Mouse (Mus musculus) adrenal gland, postnatal 10 days (tissue): ENCODE results near the gene Cmip. TPM values are rescaled to one million over a fixed set of nuclear protein-coding genes. Genes with fewer than 3 reads are reported as not detected.

Experiments
- DNase-seq: peaks from one replicate; pipeline ENCODE4 v3.0.0; 2021; ENCODE audit warnings: mixed read lengths
- microRNA-seq: library from miRNA; unstranded; fragments of <30 nt; microRNA quantifications from one replicate; pipeline ENCODE4 v1.2.0, GENCODE M21; 2021
- total RNA-seq, 2 experiments: library from RNA; stranded (reverse); gene quantifications; 2 replicates each; pipeline ENCODE4 v1.2.3; 2021

The Cmip gene
- total RNA-seq, 2 experiments from 2014 or later: 77.7 to 82.3 TPM

DNA sequence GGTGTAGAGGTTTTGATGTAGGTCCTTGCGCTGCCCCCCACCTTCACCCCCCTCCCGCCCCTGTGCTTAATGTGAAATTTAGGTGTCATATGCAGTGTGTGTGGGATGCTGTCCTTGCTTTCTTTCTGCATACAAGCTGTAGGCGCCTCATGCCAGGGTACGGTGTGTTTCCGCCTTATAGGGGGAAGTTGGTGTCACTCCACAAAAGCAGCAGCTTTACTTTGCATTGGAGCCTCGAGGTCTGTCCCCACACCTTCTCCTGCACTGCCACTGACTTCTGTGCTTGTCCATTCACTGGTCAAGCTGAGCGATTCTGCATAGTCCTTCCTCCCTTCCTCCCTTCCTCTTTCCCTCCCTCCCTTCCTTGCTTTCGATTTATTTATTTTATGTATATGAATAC lies 250.8 kb downstream of the Cmip start:
- DNase-seq: no peak

Small RNAs within 50 kb of the gene (microRNA-seq; reads per million reads assigned to microRNA genes)
- gene Mir7077 (not detected), gene Mir7078 (not detected)

Other genes starting within 250 kb of the Cmip start
- gene Pkd1l2, start 174.6 kb upstream of the Cmip start, total RNA-seq: under 1 TPM; 0.36 to 0.94 TPM
- gene Bco1, start 161.2 kb upstream of the Cmip start, total RNA-seq: 1 to 10 TPM; 1.2 to 2.8 TPM
- 10 to 100 TPM in 1 of 2 experiments, 1 to 10 TPM in 1; 7.7 to 12.1 TPM for gene Gan, start 98.9 kb upstream of the Cmip start, total RNA-seq
- 1 to 10 TPM; 4.9 to 5.1 TPM for gene Plcg2, start 241.2 kb downstream of the Cmip start, total RNA-seq